10 mouse cellular contexts compared by ENCODE assay signal in genomic region chr10:24926380-24926779, GRCm38 (mm10). TPM values are rescaled to one million over a fixed set of nuclear protein-coding genes. Genes with fewer than 3 reads are reported as not detected.
DNase-seq lines count a peak whose midpoint lies in the region; ATAC-seq lines count a peak whose summit lies in the region.
"Had no signal": no experiment of that assay in that cellular context is flagged by ENCODE, and none has a peak within 500 bp of the region (broad histone marks: within the 10 kb centered on the region; RNA-seq: fewer than 3 reads in every experiment).

No protein-coding gene starts in this region.

- H3K27me3 ChIP-seq in liver, embryonic 16.5 days (ENCODE audit: control insufficient read depth, insufficient read depth, low read depth, low read length), result no peaks in the 10 kb centered on the region
- H3K27me3 ChIP-seq in liver, embryonic 12.5 days (replicated peaks), result no peaks in the 10 kb centered on the region
- no peaks in the 10 kb centered on the region for H3K27me3 ChIP-seq in forebrain, embryonic 15.5 days
- H3K27me3 ChIP-seq in limb, embryonic 10.5 days (ENCODE audit: low read depth, poor library complexity, severe bottlenecking), result no peaks in the 10 kb centered on the region
- H3K27me3 ChIP-seq in neural tube, embryonic 12.5 days (replicated peaks), result no peaks in the 10 kb centered on the region

- no peak for DNase-seq in limb, embryonic 10.5 days (ENCODE audit: low spot score)
- no peak for DNase-seq in MN1 (ENCODE audit: low spot score)
- DNase-seq: cerebellum, adult 8-10 months; heart, adult 2 months; heart, postnatal 4 days had no signal

- H3K4me2 ChIP-seq in liver, embryonic 16.5 days (ENCODE audit: low read depth, low read length), result peak overlapping the region; percentile 30; the same call in 1 of the 2 replicates
- H3K4me2 ChIP-seq in liver, embryonic 12.5 days, result no peak overlapping the region
- no peak overlapping the region for H3K4me2 ChIP-seq in forebrain, embryonic 15.5 days (replicated peaks)
- H3K4me2 ChIP-seq in neural tube, embryonic 12.5 days (replicated peaks), result peak overlapping the region; percentile 12

- H3K36me3 ChIP-seq in liver, embryonic 16.5 days (ENCODE audit: control insufficient read depth, insufficient read depth), result no peaks in the 10 kb centered on the region
- no peaks in the 10 kb centered on the region for H3K36me3 ChIP-seq in liver, embryonic 12.5 days
- H3K36me3 ChIP-seq in forebrain, embryonic 15.5 days, result no peaks in the 10 kb centered on the region
- H3K36me3 ChIP-seq in limb, embryonic 10.5 days, result no peaks in the 10 kb centered on the region
- H3K36me3 ChIP-seq in neural tube, embryonic 12.5 days, result no peaks in the 10 kb centered on the region

- 0 out of 2 replicates have a peak overlapping the region, but pooled peaks have one; percentile 15 for H3K9ac ChIP-seq in liver, embryonic 16.5 days (ENCODE audit: low read depth, low read length)
- no peak overlapping the region for H3K9ac ChIP-seq in liver, embryonic 12.5 days
- no peak overlapping the region for H3K9ac ChIP-seq in forebrain, embryonic 15.5 days (replicated peaks)
- no peak overlapping the region for H3K9ac ChIP-seq in neural tube, embryonic 12.5 days

- H3K9me3 ChIP-seq in liver, embryonic 16.5 days (replicated peaks; ENCODE audit: control insufficient read depth, low read length), result no peaks in the 10 kb centered on the region
- no peaks in the 10 kb centered on the region for H3K9me3 ChIP-seq in liver, embryonic 12.5 days (replicated peaks)
- no peaks in the 10 kb centered on the region for H3K9me3 ChIP-seq in forebrain, embryonic 15.5 days
- H3K9me3 ChIP-seq in limb, embryonic 10.5 days (replicated peaks), result no peaks in the 10 kb centered on the region
- H3K9me3 ChIP-seq in neural tube, embryonic 12.5 days, result no peaks in the 10 kb centered on the region

- 60% methylated on average over 10 of the region's 10 CpGs for WGBS in liver, embryonic 16.5 days (ENCODE audit: insufficient replicate concordance)
- WGBS in liver, embryonic 12.5 days (ENCODE audit: insufficient replicate concordance), result 64% methylated on average over 10 of the region's 10 CpGs
- WGBS in forebrain, embryonic 15.5 days, result 53% methylated on average over 10 of the region's 10 CpGs
- WGBS in limb, embryonic 10.5 days, result 16% methylated on average over 10 of the region's 10 CpGs
- WGBS in neural tube, embryonic 12.5 days, result 11% methylated on average over 10 of the region's 10 CpGs

- no peaks in the 10 kb centered on the region; the same call in 1 of the 2 replicates for H3K4me1 ChIP-seq in liver, embryonic 16.5 days (ENCODE audit: control insufficient read depth, low read depth, low read length)
- peaks cover 10% of the 10 kb centered on the region for H3K4me1 ChIP-seq in liver, embryonic 12.5 days
- no peaks in the 10 kb centered on the region for H3K4me1 ChIP-seq in forebrain, embryonic 15.5 days
- peaks cover 48% of the 10 kb centered on the region for H3K4me1 ChIP-seq in limb, embryonic 10.5 days
- H3K4me1 ChIP-seq in neural tube, embryonic 12.5 days, result peaks cover 18% of the 10 kb centered on the region

- ATAC-seq in liver, embryonic 16.5 days (ENCODE audit: low read depth), result no peak
- no peak for ATAC-seq in liver, embryonic 12.5 days
- ATAC-seq in forebrain, embryonic 15.5 days (replicated peaks), result peak; percentile 69; the same call in 1 of the 2 replicates
- peak; percentile 87 for ATAC-seq in neural tube, embryonic 12.5 days (ENCODE audit: low FRiP score, low read depth)
- ATAC-seq in CD4-positive, CD25-positive, alpha-beta regulatory T cell, adult 4 months, result no peak

- no peak overlapping the region for H3K27ac ChIP-seq in liver, embryonic 16.5 days (ENCODE audit: low read length)
- no peak overlapping the region for H3K27ac ChIP-seq in liver, embryonic 12.5 days
- H3K27ac ChIP-seq in forebrain, embryonic 15.5 days (replicated peaks), result no peak overlapping the region
- H3K27ac ChIP-seq in limb, embryonic 10.5 days, result peak overlapping the region; percentile 59
- H3K27ac ChIP-seq in neural tube, embryonic 12.5 days, result no peak overlapping the region
- H3K27ac ChIP-seq: heart, adult 2 months had no signal

- H3K4me3 ChIP-seq in liver, embryonic 16.5 days (ENCODE audit: low read depth, low read length), result peak overlapping the region; percentile 49
- no peak overlapping the region for H3K4me3 ChIP-seq in liver, embryonic 12.5 days
- H3K4me3 ChIP-seq in forebrain, embryonic 15.5 days, result no peak overlapping the region
- peak overlapping the region; percentile 35; the same call in 1 of the 2 replicates for H3K4me3 ChIP-seq in limb, embryonic 10.5 days
- H3K4me3 ChIP-seq in neural tube, embryonic 12.5 days, result no peak overlapping the region
- H3K4me3 ChIP-seq: heart, adult 2 months had no signal

RNA-seq across cellular contexts. Expression of gene Arg1, which starts 0.9 kb away (rescaled TPM):
- 100 and 122 TPM in 2 replicates for polyA plus RNA-seq in liver, embryonic 16.5 days (2015; fragmentation: Nextera tagmentation; extraction: Ambion mirVana)
- 3.6 and 4.0 TPM in 2 replicates for polyA plus RNA-seq in liver, embryonic 12.5 days (2016; fragmentation: Nextera tagmentation; extraction: Ambion mirVana)
- 0.65 and 0.66 TPM in 2 replicates for polyA plus RNA-seq in forebrain, embryonic 15.5 days (2015; fragmentation: Nextera tagmentation; extraction: Ambion mirVana)
- polyA plus RNA-seq in limb, embryonic 10.5 days (2016; fragmentation: Nextera tagmentation; extraction: Ambion mirVana), result 11.8 and 12.3 TPM in 2 replicates
- polyA plus RNA-seq in neural tube, embryonic 12.5 days (2016; fragmentation: Nextera tagmentation; extraction: Ambion mirVana), result 8.6 and 9.2 TPM in 2 replicates
- 1 to 10 TPM; 2.2 to 3.3 TPM for polyA plus RNA-seq in CD4-positive, CD25-positive, alpha-beta regulatory T cell, adult 4 months (2017; shearing (Covaris generic))

RNA-seq across cellular contexts. Expression of gene Med23, which starts 56.6 kb away (rescaled TPM):
- polyA plus RNA-seq in liver, embryonic 16.5 days (2015; fragmentation: Nextera tagmentation; extraction: Ambion mirVana), result 6.0 and 6.3 TPM in 2 replicates
- 11.3 and 11.6 TPM in 2 replicates for polyA plus RNA-seq in liver, embryonic 12.5 days (2016; fragmentation: Nextera tagmentation; extraction: Ambion mirVana)
- 29.4 and 32.7 TPM in 2 replicates for polyA plus RNA-seq in forebrain, embryonic 15.5 days (2015; fragmentation: Nextera tagmentation; extraction: Ambion mirVana)
- polyA plus RNA-seq in limb, embryonic 10.5 days (2016; fragmentation: Nextera tagmentation; extraction: Ambion mirVana), result 29.7 and 34.7 TPM in 2 replicates
- polyA plus RNA-seq in neural tube, embryonic 12.5 days (2016; fragmentation: Nextera tagmentation; extraction: Ambion mirVana), result 28.1 and 33.5 TPM in 2 replicates
- polyA plus RNA-seq in CD4-positive, CD25-positive, alpha-beta regulatory T cell, adult 4 months (2017; shearing (Covaris generic)), result 10 to 100 TPM; 18.9 to 31.7 TPM

Comparison
In these comparisons a context has a peak if more than half of its experiments do, and no peak if none do; other contexts are left out.
1. H3K4me2 ChIP-seq: peak in liver, embryonic 16.5 days (single experiment) and neural tube, embryonic 12.5 days (single experiment); none in liver, embryonic 12.5 days (single experiment) and forebrain, embryonic 15.5 days (single experiment).
2. H3K4me3 ChIP-seq: peak in liver, embryonic 16.5 days (single experiment) and limb, embryonic 10.5 days (single experiment); none in liver, embryonic 12.5 days (single experiment), forebrain, embryonic 15.5 days (single experiment) and neural tube, embryonic 12.5 days (single experiment).
3. ATAC-seq: peak in forebrain, embryonic 15.5 days (single experiment) and neural tube, embryonic 12.5 days (single experiment); none in liver, embryonic 16.5 days (single experiment), liver, embryonic 12.5 days (single experiment) and CD4-positive, CD25-positive, alpha-beta regulatory T cell, adult 4 months (single experiment).